Mouse (Mus musculus): ENCODE data around the gene G0s2. TPM values are rescaled to one million over a fixed set of nuclear protein-coding genes. Genes with fewer than 3 reads are reported as not detected.
"Not testable (repeated sequence)": the region's sequence is repeated elsewhere in the genome, so short reads cannot be mapped to it uniquely, and the experiment has no call there.

The G0s2 gene
- polyA plus RNA-seq, 1 experiment from 2014 or later, result 269 TPM

DNA sequence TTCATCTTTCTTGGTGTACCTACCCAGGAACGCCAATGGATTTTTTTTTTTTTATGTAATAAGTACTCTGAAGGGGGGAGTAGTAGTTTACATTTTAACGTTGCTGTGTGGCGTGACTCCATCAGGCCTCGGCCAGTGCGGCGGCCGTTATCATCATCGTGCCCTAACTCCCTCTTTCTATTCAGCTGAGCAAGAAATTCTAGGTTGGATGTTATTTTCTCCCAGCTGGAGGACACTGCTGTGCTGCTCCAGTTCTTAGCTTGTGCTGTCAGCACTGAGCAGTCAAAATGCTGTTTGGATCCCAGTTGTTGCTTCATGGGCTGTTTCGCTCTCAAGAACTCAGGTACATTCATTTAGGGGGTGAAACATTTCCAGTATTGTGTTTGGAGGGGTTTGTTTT lies 13.5 kb downstream of the G0s2 start:
- no peak overlapping the region for H3K9ac ChIP-seq (replicated peaks)
- 76% methylated on average over 9 of the region's 9 CpGs for WGBS (ENCODE audit: insufficient replicate concordance)
- H3K4me3 ChIP-seq (ENCODE audit: low read depth, low read length), result no peak overlapping the region
- no peak overlapping the region for H3K27ac ChIP-seq (ENCODE audit: low read depth)
- H3K9me3 ChIP-seq (ENCODE audit: low read length), result no peaks in the 10 kb centered on the region
- no peak for ATAC-seq
- no peak for TF ChIP-seq EP300 (IDR thresholded peaks at IDR 0.05; ENCODE audit: low read depth)
- TF ChIP-seq CTCF (IDR thresholded peaks at IDR 0.05; ENCODE audit: low read depth), result no peak
- H3K4me2 ChIP-seq (ENCODE audit: low read depth, low read length), result no peak overlapping the region
- H3K4me1 ChIP-seq (ENCODE audit: insufficient read depth), result peaks cover 13% of the 10 kb centered on the region; the same call in 1 of the 2 replicates
- H3K36me3 ChIP-seq (replicated peaks; ENCODE audit: insufficient read depth, low read length), result no peaks in the 10 kb centered on the region
- no peak for DNase-seq
- no peaks in the 10 kb centered on the region for H3K27me3 ChIP-seq (ENCODE audit: insufficient read depth, low read length)

DNA sequence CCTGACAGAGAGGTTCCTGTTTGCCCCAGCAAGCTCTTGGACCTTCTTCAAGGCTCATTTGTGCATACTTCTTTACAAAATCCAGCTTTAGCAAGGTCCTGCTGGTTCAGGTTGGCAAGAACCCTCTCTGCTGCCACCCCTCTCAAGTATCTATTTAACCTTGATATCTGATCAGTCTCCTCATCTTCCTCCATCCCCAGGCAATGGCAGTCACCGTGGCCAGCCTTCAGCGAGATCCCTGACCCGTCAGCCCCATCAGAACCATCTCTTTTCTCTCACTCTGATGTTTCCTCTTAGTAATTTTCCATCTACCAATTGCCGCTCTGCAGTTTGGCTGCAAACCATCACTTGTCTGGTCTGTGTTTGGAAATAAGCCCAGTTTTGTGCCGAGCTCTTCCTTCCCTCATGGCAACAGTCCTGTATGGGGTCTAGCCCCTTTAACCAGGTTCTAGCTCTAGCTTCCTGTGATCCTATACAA lies 16.4 kb downstream of the G0s2 start:
- WGBS (ENCODE audit: insufficient replicate concordance), result 60% methylated on average over 5 of the region's 5 CpGs
- no peaks in the 10 kb centered on the region for H3K36me3 ChIP-seq (replicated peaks; ENCODE audit: insufficient read depth, low read length)
- no peak overlapping the region for H3K4me3 ChIP-seq (ENCODE audit: low read depth, low read length)
- TF ChIP-seq CTCF (IDR thresholded peaks at IDR 0.05; ENCODE audit: low read depth), result no peak
- no peak for TF ChIP-seq EP300 (IDR thresholded peaks at IDR 0.05; ENCODE audit: low read depth)
- no peak for DNase-seq
- H3K9me3 ChIP-seq (ENCODE audit: low read length), result no peaks in the 10 kb centered on the region
- no peak overlapping the region for H3K9ac ChIP-seq (replicated peaks)
- 0 out of 2 replicates have a peak, but pooled peaks cover under 1% of the 10 kb centered on the region for H3K4me1 ChIP-seq (ENCODE audit: insufficient read depth)
- H3K27me3 ChIP-seq (ENCODE audit: insufficient read depth, low read length), result no peaks in the 10 kb centered on the region
- ATAC-seq, result no peak
- H3K27ac ChIP-seq (ENCODE audit: low read depth), result no peak overlapping the region
- H3K4me2 ChIP-seq (ENCODE audit: low read depth, low read length), result no peak overlapping the region

DNA sequence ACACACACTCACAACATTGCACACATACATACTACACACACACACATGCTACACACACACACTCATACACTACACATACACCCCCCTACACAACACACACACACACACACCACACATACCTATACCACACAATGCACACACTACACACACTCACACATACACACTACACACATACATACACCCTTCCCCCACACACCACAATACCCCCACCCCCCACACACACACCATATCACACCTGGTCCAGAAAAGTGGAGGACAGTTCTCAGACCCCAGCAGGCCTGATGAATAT lies 16.8 kb downstream of the G0s2 start:
- no peak overlapping the region for H3K9ac ChIP-seq (replicated peaks)
- TF ChIP-seq CTCF (IDR thresholded peaks at IDR 0.05; ENCODE audit: low read depth) (no peak), EP300 (IDR thresholded peaks at IDR 0.05; ENCODE audit: low read depth) (no peak)
- ATAC-seq (no peak), DNase-seq (no peak)
- H3K27ac ChIP-seq (ENCODE audit: low read depth), result no peak overlapping the region
- H3K27me3 ChIP-seq (ENCODE audit: insufficient read depth, low read length), result no peaks in the 10 kb centered on the region
- H3K4me3 ChIP-seq (ENCODE audit: low read depth, low read length), result no peak overlapping the region
- H3K4me1 ChIP-seq (ENCODE audit: insufficient read depth), result no peaks in the 10 kb centered on the region
- H3K4me2 ChIP-seq (ENCODE audit: low read depth, low read length), result no peak overlapping the region
- no peaks in the 10 kb centered on the region for H3K36me3 ChIP-seq (replicated peaks; ENCODE audit: insufficient read depth, low read length)
- no peaks in the 10 kb centered on the region for H3K9me3 ChIP-seq (ENCODE audit: low read length)

- no peak; the same call in 1 of the 2 replicates for ATAC-seq
- WGBS (ENCODE audit: insufficient replicate concordance), result 31% methylated on average over 3 of the region's 3 CpGs
- peak; percentile 66 for TF ChIP-seq CTCF (IDR thresholded peaks at IDR 0.05; ENCODE audit: low read depth)
- TF ChIP-seq EP300 (IDR thresholded peaks at IDR 0.05; ENCODE audit: low read depth), result no peak
Observed at GRCm38 (mm10) chr1:193255488-193256288, 17.3 kb downstream of the G0s2 start.

GRCm38 (mm10) chr1:193255032-193255431 lies 18.0 kb downstream of the G0s2 start:
- Histone ChIP-seq H3K4me2 (ENCODE audit: low read depth, low read length) (no peak overlapping the region), H3K4me1 (ENCODE audit: insufficient read depth) (no peaks in the 10 kb centered on the region), H3K36me3 (replicated peaks; ENCODE audit: insufficient read depth, low read length) (no peaks in the 10 kb centered on the region), H3K9me3 (ENCODE audit: low read length) (no peaks in the 10 kb centered on the region), H3K27ac (ENCODE audit: low read depth) (no peak overlapping the region), H3K27me3 (ENCODE audit: insufficient read depth, low read length) (no peaks in the 10 kb centered on the region), H3K4me3 (ENCODE audit: low read depth, low read length) (no peak overlapping the region), H3K9ac (replicated peaks) (no peak overlapping the region)
- ATAC-seq, result no peak
- WGBS (ENCODE audit: insufficient replicate concordance), result 56% methylated on average over 8 of the region's 8 CpGs
- TF ChIP-seq EP300 (IDR thresholded peaks at IDR 0.05; ENCODE audit: low read depth) (no peak), CTCF (IDR thresholded peaks at IDR 0.05; ENCODE audit: low read depth) (no peak)
- no peak for DNase-seq

More at GRCm38 (mm10) chr1:193255488-193256288, 17.3 kb downstream of the G0s2 start:
- DNase-seq, result peak; percentile 74
- Histone ChIP-seq H3K4me1 (ENCODE audit: insufficient read depth) (no peaks in the 10 kb centered on the region), H3K27ac (ENCODE audit: low read depth) (no peak overlapping the region), H3K4me3 (ENCODE audit: low read depth, low read length) (no peak overlapping the region), H3K27me3 (ENCODE audit: insufficient read depth, low read length) (no peaks in the 10 kb centered on the region), H3K36me3 (replicated peaks; ENCODE audit: insufficient read depth, low read length) (no peaks in the 10 kb centered on the region), H3K4me2 (ENCODE audit: low read depth, low read length) (no peak overlapping the region), H3K9ac (replicated peaks) (no peak overlapping the region), H3K9me3 (ENCODE audit: low read length) (no peaks in the 10 kb centered on the region)

DNA sequence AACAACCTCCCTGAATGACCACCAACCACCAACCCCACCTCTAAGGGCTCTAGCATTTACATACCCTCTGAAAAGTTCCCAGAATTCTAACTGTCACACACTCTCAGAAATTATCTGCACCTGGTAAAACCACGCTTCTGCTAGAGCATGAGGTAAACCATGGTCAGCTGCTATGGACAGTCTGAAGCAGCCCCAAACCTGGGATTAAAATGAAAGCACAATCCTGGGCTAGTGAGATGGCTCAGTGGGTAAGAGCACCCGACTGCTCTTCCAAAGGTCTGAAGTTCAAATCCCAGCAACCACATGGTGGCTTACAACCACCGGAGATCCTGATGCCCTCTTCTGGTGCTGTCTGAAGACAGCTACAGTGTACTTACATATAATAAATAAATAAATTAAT lies 19.1 kb downstream of the G0s2 start:
- not testable (repeated sequence) for H3K4me2 ChIP-seq (ENCODE audit: low read depth, low read length); H3K27ac ChIP-seq (ENCODE audit: low read depth); H3K4me3 ChIP-seq (ENCODE audit: low read depth, low read length); ATAC-seq; DNase-seq; H3K9me3 ChIP-seq (ENCODE audit: low read length); H3K9ac ChIP-seq (replicated peaks); H3K27me3 ChIP-seq (ENCODE audit: insufficient read depth, low read length); H3K36me3 ChIP-seq (replicated peaks; ENCODE audit: insufficient read depth, low read length); H3K4me1 ChIP-seq (ENCODE audit: insufficient read depth)
- WGBS (ENCODE audit: insufficient replicate concordance), result 54% methylated on average over 3 of the region's 3 CpGs
